Mouse (Mus musculus): ENCODE measurements around the gene Ubn1. TPM values are rescaled to one million over a fixed set of nuclear protein-coding genes. Genes with fewer than 3 reads are reported as not detected.

Gene Ubn1
- polyA plus RNA-seq (2015; fragmentation: Illumina TruSeq; extraction: RNeasy Lipid Tissue Mini Kit (QIAGEN cat#74804); ENCODE audit: low read depth, low replicate concordance), result 24.7 TPM

GRCm38 (mm10) chr16:5049774-5050234 is at the start of gene Ubn1, which contains the start of gene Glyr1:
Gene Ubn1, plus strand, starts transcription at chr16:5050057.
Gene Glyr1, minus strand, starts transcription at chr16:5049863.

DNA sequence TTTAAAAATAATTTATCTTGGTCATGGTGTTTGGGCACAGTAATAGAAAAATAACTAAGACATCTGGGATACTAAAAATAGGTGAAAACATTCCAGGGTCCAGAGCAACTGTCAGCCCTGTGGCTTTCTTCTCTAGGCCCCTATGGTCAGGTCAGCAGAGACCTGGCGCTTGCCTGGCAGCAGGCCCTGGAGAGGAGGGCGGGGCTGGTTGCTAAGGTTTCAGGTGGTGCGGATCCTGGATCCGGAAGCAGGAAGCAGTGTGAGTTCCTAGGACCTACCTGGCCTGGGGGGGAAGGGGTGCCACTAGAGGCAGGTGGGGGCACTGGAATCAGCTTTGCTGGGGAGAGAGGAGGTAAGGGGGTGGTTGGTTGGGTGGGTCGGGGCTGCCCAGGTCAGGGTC is 42.8 kb upstream of the Ubn1 start, which contains the start of gene Smim22:
Gene Smim22, plus strand, starts transcription at position 222 of the 400 bp plus-strand sequence.

DNA sequence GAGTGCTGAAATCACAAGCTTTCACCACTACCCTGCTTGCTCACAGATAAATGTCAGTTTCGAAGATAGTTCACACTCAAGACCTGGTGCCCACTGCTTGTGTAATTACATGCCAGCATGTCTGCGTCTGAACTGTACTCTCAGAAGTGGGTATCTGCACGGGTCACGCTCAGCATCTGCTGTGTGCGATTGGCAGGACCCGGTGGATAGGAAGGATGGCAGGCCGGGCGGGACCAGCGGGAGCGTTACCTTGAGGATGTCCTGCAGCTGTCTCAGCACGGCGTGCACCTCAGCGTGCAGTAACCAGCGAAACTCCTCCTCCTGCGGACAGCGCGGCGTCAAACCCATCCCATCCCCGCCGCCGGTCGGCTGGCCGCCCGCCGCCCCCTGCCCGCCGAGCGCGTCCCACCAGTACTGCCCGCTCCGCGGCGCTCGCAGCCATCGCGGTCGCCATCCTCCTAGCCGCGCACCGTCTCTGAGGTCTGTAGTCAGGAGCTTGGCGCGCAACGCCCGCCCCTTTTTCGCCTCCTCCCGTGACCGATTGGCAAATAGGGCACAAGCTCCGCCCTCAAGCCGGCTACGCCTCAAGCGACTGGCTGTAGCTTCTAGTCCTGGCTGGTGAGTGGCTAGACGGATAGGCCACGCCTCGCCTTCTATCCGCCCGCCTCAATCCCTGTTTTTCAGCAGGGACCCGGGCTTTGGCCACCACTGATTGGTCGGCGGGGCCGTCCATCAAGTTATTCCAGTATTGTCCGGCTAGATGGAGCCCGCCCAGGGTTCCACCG is 36.6 kb upstream of the Ubn1 start, which contains the start of gene Rogdi:
Gene Rogdi, minus strand, starts transcription at position 500 of the 785 bp plus-strand sequence.

GRCm38 (mm10) chr16:5132401-5132801 is 82.5 kb downstream of the Ubn1 start, which contains the start of gene Ppl:
Gene Ppl, minus strand, starts transcription at chr16:5132421.

Other genes starting within 250 kb of the Ubn1 start
- not detected for gene 4930562C15Rik, start 214.6 kb upstream of the Ubn1 start, polyA plus RNA-seq (2015; fragmentation: Illumina TruSeq; extraction: RNeasy Lipid Tissue Mini Kit (QIAGEN cat#74804); ENCODE audit: low read depth, low replicate concordance)
- 113 TPM for gene Ubald1, start 169.7 kb upstream of the Ubn1 start, polyA plus RNA-seq (2015; fragmentation: Illumina TruSeq; extraction: RNeasy Lipid Tissue Mini Kit (QIAGEN cat#74804); ENCODE audit: low read depth, low replicate concordance)
- gene Mgrn1, start 163.8 kb upstream of the Ubn1 start, polyA plus RNA-seq (2015; fragmentation: Illumina TruSeq; extraction: RNeasy Lipid Tissue Mini Kit (QIAGEN cat#74804); ENCODE audit: low read depth, low replicate concordance), result 154 TPM
- gene Nudt16l1, start 111.3 kb upstream of the Ubn1 start, polyA plus RNA-seq (2015; fragmentation: Illumina TruSeq; extraction: RNeasy Lipid Tissue Mini Kit (QIAGEN cat#74804); ENCODE audit: low read depth, low replicate concordance), result 68.0 TPM
- 43.4 TPM for gene Anks3, start 85.9 kb upstream of the Ubn1 start, polyA plus RNA-seq (2015; fragmentation: Illumina TruSeq; extraction: RNeasy Lipid Tissue Mini Kit (QIAGEN cat#74804); ENCODE audit: low read depth, low replicate concordance)
- gene Sept12, start 52.2 kb upstream of the Ubn1 start, polyA plus RNA-seq (2015; fragmentation: Illumina TruSeq; extraction: RNeasy Lipid Tissue Mini Kit (QIAGEN cat#74804); ENCODE audit: low read depth, low replicate concordance), result not detected
- not detected for gene Smim22, start 42.8 kb upstream of the Ubn1 start, polyA plus RNA-seq (2015; fragmentation: Illumina TruSeq; extraction: RNeasy Lipid Tissue Mini Kit (QIAGEN cat#74804); ENCODE audit: low read depth, low replicate concordance)
- gene Rogdi, start 36.5 kb upstream of the Ubn1 start, polyA plus RNA-seq (2015; fragmentation: Illumina TruSeq; extraction: RNeasy Lipid Tissue Mini Kit (QIAGEN cat#74804); ENCODE audit: low read depth, low replicate concordance), result 230 TPM
- 168 TPM for gene Glyr1, start 194 bp upstream of the Ubn1 start, polyA plus RNA-seq (2015; fragmentation: Illumina TruSeq; extraction: RNeasy Lipid Tissue Mini Kit (QIAGEN cat#74804); ENCODE audit: low read depth, low replicate concordance)
- 0.31 TPM for gene Ppl, start 82.4 kb downstream of the Ubn1 start, polyA plus RNA-seq (2015; fragmentation: Illumina TruSeq; extraction: RNeasy Lipid Tissue Mini Kit (QIAGEN cat#74804); ENCODE audit: low read depth, low replicate concordance)
- 11.1 TPM for gene Sec14l5, start 97.1 kb downstream of the Ubn1 start, polyA plus RNA-seq (2015; fragmentation: Illumina TruSeq; extraction: RNeasy Lipid Tissue Mini Kit (QIAGEN cat#74804); ENCODE audit: low read depth, low replicate concordance)
- 9.0 TPM for gene Nagpa, start 154.0 kb downstream of the Ubn1 start, polyA plus RNA-seq (2015; fragmentation: Illumina TruSeq; extraction: RNeasy Lipid Tissue Mini Kit (QIAGEN cat#74804); ENCODE audit: low read depth, low replicate concordance)
- 6.1 TPM for gene AU021092, start 172.2 kb downstream of the Ubn1 start, polyA plus RNA-seq (2015; fragmentation: Illumina TruSeq; extraction: RNeasy Lipid Tissue Mini Kit (QIAGEN cat#74804); ENCODE audit: low read depth, low replicate concordance)
- 34.9 TPM for gene Alg1, start 183.6 kb downstream of the Ubn1 start, polyA plus RNA-seq (2015; fragmentation: Illumina TruSeq; extraction: RNeasy Lipid Tissue Mini Kit (QIAGEN cat#74804); ENCODE audit: low read depth, low replicate concordance)
- 7.3 TPM for gene Eef2kmt, start 205.9 kb downstream of the Ubn1 start, polyA plus RNA-seq (2015; fragmentation: Illumina TruSeq; extraction: RNeasy Lipid Tissue Mini Kit (QIAGEN cat#74804); ENCODE audit: low read depth, low replicate concordance)

Data from brain, adult 10 weeks (tissue).